Mouse (Mus musculus) ovary, postnatal 14 days (tissue): ENCODE measurements around the gene Crebbp.
A peak's percentile ranks its signal among the peaks of the same experiment; 100 is the strongest.
"Not testable (repeated sequence)": the region's sequence is repeated elsewhere in the genome, so short reads cannot be mapped to it uniquely, and the experiment has no call there.

Experiments used
- DNase-seq: peaks from one replicate; pipeline ENCODE4 v3.0.0; 2022; ENCODE audit warnings: low spot score

Crebbp gene

GRCm38 (mm10) chr16:4213799-4214551 is at the start of gene Crebbp:
Gene Crebbp, minus strand, starts transcription at chr16:4213997.
- DNase-seq = peak; percentile 88

GRCm38 (mm10) chr16:4263486-4263885 is 49.7 kb upstream of the Crebbp start:
- DNase-seq = no peak

GRCm38 (mm10) chr16:4257546-4257945 is 43.7 kb upstream of the Crebbp start:
- no peak for DNase-seq

GRCm38 (mm10) chr16:4248791-4249190 is 35.0 kb upstream of the Crebbp start:
- DNase-seq = no peak

- not testable (repeated sequence) for DNase-seq
Observed at GRCm38 (mm10) chr16:4245241-4245640, 31.4 kb upstream of the Crebbp start.

GRCm38 (mm10) chr16:4236131-4236530 is 22.3 kb upstream of the Crebbp start:
- DNase-seq = no peak

GRCm38 (mm10) chr16:4235587-4235986 is 21.8 kb upstream of the Crebbp start:
- DNase-seq = no peak

GRCm38 (mm10) chr16:4225841-4226240 is 12.0 kb upstream of the Crebbp start:
- DNase-seq = no peak

GRCm38 (mm10) chr16:4214631-4215240 is 939 bp upstream of the Crebbp start:
- DNase-seq = peak; percentile 14

- peak; percentile 55 for DNase-seq
Observed at GRCm38 (mm10) chr16:4212963-4213798, 616 bp downstream of the Crebbp start.

- DNase-seq = no peak
Observed at GRCm38 (mm10) chr16:4212167-4212962, 1.4 kb downstream of the Crebbp start.

- no peak for DNase-seq
Observed at GRCm38 (mm10) chr16:4210290-4210689, 3.5 kb downstream of the Crebbp start.

GRCm38 (mm10) chr16:4203592-4203991 is 10.2 kb downstream of the Crebbp start:
- DNase-seq = no peak

- no peak for DNase-seq
Observed at GRCm38 (mm10) chr16:4199995-4200394, 13.8 kb downstream of the Crebbp start.

- DNase-seq = no peak
Observed at GRCm38 (mm10) chr16:4199566-4199965, 14.2 kb downstream of the Crebbp start.

GRCm38 (mm10) chr16:4198004-4198403 is 15.8 kb downstream of the Crebbp start:
- no peak for DNase-seq

- no peak for DNase-seq
Observed at GRCm38 (mm10) chr16:4190166-4190565, 23.6 kb downstream of the Crebbp start.

- no peak for DNase-seq
Observed at GRCm38 (mm10) chr16:4175134-4175533, 38.7 kb downstream of the Crebbp start.

- no peak for DNase-seq
Observed at GRCm38 (mm10) chr16:4169530-4169929, 44.3 kb downstream of the Crebbp start.

- no peak for DNase-seq
Observed at GRCm38 (mm10) chr16:4168476-4168875, 45.3 kb downstream of the Crebbp start.

GRCm38 (mm10) chr16:4160898-4161247 is 52.9 kb downstream of the Crebbp start:
- no peak for DNase-seq
